Mouse (Mus musculus): ENCODE results near the gene Bhlha9.

Bhlha9 gene

DNA sequence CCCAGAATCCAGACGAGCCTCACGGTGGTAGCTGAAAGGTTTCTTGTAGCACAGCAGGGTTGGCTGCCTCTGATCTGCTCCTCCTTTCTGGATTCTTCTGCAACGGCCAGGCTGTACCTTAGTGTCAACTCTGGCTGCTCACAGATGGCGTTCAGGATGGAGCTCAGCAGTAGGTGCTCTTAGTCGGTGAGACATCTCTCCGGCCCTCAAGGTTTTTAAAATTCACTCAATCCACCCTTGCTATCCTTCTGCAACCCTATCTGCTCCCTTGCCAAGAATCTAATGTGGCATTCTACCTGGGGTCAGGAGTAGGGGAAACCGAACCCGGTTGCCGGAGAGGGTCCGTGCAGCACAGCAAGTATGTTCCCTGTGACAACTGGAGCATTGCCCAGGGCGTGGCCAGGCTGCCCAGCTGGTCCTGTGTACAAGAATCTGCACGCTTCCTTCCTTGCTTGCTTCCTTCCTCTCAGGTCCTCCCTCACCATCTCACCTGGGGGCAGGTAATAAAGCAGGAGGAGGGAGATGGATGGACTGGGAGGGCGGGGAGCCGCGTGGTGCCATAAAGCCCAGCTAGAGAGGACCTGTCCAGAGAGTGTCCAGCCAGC, at the start of gene Bhlha9:
Gene Bhlha9, plus strand, starts transcription at position 600 of the 605 bp plus-strand sequence.
- no peak for DNase-seq (ENCODE audit: low read depth, low spot score)

DNA sequence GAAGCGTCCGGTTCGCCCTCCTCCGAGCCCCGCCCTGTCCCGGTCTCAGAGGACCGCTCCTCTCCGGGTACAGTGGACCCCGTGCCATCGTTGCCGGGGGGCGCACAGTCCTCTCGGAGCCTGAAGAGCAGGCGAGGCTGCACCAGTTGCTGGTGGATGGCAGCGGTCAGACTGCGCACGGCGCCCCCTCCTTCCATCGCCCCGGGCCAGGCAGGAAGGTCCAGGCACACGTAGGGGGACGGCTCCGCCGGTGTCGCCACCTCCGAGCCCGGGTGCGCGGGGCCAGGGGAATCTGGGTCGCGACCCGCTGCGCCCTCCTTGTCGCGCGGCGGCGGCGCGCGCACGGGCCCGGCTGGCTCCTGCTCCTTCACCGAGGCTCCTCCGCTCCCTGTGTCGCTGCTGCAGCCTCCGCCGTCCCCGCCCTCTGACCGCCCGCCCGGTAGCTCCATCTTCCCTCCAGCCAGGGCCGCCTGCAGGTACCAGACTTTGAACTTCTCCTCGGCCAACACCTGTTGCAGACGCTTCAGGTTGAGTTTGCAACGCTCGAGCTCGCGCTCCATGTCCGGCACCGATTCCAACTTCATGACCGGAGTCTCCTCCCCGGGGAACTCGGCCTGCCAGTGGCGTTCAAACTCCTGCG, 49.6 kb upstream of the Bhlha9 start:
- DNase-seq (ENCODE audit: low read depth, low spot score) = peak; percentile 71

DNA sequence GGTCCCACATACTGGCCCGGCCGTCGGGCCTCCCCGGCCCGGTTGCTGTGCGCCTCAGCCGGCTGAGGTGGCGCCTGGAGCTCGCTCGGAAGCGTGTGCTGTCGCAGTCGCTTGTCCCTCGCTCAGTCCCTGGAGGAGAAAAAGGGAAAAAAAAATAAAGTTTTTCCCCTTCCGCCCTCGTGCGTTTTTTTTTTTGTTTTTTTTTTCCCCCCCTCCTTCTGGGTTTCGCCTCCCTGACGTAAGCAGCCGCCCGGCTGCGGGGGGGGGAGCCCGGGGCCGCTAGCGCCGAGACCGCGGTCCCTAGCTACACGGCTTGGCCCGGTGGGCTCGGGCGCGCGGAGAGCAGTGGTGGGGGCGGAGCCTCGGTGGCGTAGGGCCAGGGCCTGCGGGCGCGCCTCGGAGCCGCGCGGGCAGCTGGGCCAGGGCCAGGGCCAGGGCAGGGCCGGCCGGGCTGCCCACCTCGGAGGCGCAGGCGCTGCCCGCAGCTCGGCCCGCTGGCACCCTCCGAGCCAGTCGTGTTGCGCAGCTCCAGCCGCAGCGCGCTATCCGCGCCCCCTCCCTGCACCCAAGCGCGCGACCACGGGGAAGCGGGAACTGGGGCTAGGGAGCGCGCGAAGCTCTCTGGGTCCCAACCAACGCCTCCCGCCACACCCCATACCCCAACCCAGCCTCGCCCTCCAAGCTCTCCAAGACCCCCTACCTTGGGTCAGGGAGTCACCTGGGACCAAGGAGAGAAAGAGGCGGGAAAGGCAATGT, 48.9 kb upstream of the Bhlha9 start:
- peak; percentile 79 for DNase-seq (ENCODE audit: low read depth, low spot score)

DNA sequence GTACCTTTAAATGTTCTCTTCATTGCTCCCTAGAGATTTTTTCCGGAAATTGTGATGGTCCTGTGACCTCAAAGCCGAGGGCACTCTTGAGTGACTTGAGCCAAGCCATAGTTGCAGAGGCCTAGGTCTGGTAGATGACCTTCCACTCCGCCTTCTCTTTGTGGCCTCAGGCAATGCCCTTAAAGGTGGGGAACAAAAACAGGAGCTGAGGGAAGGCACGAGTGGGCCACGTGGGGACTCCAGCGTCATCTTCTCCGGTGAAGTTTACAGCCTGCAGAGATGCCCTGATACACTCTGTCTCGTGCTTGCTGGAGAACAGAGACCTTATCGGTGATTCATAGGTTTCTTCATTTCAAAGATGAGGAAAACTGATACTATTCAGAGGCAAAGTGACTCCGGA, 48.2 kb upstream of the Bhlha9 start:
- peak; percentile 64 for DNase-seq (ENCODE audit: low read depth, low spot score)

DNA sequence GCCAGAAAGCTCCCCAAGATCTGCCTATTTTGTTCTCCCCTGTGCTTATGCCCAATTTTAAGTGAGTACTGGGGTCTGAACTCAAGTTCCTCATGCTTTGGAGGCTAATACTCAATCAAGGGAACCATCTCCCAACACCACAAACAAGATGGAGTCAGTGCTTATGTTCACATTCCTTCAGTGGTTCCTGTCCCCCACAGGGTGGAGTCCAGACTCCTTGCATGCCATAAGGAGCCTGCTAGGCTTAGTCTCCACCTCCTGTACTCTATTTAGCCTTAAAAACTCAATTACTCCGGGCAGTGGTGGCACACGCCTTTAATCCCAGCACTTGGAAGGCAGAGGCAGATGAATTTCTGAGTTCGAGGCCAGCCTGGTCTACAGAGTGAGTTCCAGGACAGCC, 47.4 kb upstream of the Bhlha9 start:
- DNase-seq (ENCODE audit: low read depth, low spot score) = peak; percentile 76

DNA sequence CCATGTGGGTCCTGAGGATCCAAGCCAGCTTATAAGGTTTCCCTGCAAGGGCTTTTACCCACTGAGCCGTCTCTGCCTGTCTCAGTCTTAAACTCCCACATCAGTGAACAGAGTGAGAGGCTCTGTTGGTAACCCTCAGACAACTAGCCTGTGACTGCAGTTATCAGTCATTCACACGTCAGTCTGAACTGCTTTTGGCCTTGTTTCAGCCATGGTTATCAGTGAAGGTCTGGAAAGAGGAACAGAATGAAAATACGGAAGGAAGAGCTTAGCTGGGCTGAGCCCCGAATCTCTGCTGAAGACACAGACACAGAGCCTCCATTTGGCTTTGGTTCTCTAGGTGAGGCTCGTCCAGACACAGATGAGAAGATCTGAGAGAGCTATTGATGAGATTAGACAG, 43.7 kb upstream of the Bhlha9 start:
- no peak for DNase-seq (ENCODE audit: low read depth, low spot score)

DNA sequence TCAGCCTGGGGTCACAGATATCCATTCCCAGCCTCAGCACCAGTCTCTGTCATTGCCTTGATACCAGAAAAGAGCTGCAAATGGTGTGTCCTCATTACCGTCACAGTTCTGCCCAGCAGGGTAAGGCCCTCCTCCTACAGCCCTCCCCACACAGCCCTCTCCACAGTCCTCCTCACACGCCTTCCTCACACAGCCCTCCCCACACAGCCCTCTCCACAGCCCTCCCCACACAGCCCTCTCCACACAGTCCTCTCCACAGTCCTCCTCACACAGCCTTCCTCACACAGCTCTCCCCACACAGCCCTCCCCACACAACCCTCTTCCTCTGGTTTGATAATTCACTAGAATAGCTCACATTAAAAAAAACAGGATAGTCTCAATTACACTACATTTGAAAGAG, 42.2 kb upstream of the Bhlha9 start:
- no peak for DNase-seq (ENCODE audit: low read depth, low spot score)

DNA sequence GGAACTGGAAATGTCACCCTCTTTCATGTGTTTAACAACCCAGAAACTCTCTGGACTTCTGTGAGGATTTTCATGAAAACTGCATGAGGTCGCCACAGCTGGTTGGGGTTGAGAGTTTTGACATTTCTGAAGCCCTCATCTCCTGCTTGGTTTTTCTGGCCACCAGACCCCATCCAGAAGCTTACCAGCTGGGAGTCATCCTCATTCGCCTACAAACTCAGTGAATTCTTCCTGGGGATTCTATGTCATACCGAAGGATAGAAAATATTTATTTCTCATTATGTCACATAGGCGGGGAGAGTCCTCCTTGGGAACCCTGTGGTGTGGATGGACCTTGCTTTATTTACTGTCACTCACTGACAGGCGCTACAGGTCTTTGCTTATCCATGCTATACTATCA, 41.8 kb upstream of the Bhlha9 start:
- no peak for DNase-seq (ENCODE audit: low read depth, low spot score)

DNA sequence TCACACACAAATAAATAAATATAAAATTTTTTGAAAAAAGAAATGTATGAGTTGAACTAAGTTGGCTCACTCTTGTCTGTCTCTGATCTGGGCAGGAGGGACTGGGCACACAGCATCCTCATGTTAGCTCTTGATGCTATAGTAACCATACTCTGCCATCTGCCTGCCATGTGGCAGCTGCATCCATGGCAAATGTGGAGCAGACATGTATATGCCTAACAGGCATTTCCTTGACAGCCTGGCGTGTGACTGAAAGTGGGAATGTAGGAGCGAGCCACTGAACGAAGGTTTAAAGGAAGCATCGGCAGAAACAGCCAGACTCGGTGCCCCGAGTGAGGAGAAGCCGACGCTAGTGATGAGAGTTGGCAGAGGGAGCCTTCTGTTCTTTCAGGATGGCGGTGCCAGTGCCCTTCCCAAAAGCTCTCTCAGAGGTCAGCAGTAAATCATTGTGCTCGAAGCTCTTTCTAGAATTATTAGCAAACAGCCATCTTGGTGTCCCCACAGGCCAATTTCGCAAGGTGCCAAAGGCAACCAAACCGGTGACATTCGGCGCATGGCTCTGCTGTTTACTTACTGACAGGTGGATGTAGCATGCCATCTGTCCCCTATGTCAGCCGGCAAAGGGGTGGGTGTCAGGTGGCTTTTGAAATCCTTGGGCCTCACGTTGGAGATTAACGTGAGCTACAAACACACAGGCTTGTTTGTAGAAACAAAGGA, 32.8 kb upstream of the Bhlha9 start:
- no peak for DNase-seq (ENCODE audit: low read depth, low spot score)

DNA sequence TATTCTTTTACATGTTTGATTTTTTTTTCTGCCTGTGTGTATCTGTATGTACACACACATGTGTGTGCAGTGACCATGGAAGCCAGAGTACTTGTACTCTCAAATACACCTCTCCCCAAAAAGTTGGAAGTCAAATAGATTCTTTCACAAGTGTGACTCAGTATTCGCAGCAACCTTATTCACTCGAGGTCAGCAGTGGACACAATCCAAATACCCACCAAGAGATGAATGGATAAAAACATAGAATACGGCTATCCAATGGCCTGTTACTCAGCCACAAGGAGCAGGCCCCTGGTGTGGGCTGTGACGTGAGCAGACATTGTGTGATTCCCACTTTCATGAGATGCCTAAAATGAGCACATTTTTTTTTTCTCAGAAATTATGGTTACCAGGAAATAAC, 32.0 kb upstream of the Bhlha9 start:
- DNase-seq (ENCODE audit: low read depth, low spot score) = no peak

DNA sequence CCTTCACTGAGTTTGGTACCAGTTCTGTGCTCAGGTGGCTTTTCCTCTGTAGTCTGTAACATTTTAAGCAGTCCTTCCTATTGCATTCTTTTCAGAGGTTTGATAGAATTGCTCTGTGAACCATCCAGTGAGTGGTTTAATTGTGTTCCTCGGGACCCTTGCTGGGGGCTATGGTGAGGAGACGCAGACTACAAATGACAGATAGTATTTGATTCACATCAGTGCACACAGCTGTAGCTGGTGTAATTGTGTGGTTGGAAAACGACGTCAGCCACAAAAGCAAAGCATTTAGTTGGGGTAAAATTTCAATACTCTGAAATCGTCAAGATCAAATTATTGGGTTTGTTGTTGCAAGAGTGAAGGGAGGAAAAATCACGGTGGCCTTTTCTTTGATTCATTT, 28.0 kb upstream of the Bhlha9 start:
- no peak for DNase-seq (ENCODE audit: low read depth, low spot score)

DNA sequence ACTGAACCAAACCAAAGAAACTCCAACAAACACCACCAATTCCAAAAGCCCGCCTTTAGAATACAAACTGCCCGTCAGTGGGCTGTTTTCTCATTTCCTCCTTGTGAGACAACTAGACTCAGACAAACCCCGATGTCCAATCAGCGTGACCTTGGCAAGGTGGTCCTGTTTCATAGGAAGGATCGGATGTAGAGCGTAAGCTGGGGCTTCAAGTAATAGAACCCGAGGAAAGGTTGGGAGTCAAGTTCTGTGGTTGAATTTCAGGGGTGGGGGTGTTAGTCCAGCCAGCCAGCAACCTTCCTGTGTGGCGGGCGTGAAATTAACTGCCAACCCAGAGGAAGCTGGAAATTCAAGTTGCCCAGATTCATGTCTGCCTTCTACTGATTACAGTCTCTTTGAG, 27.2 kb upstream of the Bhlha9 start:
- no peak for DNase-seq (ENCODE audit: low read depth, low spot score)

DNA sequence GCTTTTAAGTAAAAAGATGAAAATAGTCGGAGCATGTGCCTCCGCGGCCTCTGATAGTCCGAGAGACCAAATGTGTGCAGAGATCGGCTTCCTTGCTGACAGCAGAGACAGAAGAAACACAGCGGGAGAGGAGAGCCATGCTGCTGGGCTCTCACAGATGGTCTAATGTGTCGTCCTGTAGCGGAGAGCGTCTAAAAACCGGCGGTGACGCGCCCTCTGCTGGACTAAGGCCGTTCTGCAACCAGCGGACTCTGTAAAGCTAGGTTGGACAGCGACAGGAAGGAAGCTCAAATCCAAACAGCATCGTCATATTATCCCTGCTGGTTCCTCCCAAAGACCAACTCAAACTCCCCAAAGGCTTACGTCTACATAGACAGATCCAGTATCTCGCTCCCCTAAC, 26.3 kb upstream of the Bhlha9 start:
- DNase-seq (ENCODE audit: low read depth, low spot score) = peak; percentile 93

DNA sequence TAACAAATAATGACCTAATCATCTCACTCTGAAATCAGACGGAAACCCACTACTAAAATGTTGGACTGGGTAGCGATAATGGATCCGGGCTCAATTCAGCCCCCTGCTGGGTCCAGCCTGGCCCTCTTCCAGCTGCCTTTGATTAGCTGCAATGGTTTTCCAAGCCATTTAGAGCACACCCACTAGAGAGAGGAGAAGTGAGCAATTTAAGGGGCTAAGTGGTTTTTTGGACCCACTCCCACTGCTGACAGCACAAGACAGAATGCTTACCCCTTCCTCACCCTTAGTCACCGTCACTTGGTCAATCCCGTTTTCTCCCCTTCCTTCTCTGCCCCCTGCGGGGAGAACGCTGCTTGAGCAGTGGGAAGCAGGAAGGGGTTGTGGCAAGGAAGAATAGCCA, 25.2 kb upstream of the Bhlha9 start:
- DNase-seq (ENCODE audit: low read depth, low spot score) = no peak

DNA sequence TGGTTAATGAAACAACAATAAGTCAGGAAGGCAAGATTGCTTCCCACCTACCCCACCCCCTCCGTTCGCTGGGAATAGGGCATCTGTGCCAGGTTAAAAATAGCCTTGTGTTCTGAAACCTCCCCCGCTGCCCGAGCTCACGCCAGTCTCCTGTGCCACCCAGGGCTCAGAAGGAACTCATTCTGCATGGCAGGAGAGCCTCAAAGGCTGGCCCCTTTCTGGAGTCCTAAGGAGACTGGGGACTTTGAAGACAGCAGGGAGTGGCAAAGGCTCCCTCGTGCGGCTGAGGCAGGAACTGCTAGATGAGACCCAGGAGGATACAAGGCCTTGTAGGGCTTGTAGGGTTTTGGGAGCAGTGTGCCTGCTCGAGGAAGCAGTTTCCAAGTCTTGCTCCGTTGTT, 24.8 kb upstream of the Bhlha9 start:
- peak; percentile 89 for DNase-seq (ENCODE audit: low read depth, low spot score)

DNA sequence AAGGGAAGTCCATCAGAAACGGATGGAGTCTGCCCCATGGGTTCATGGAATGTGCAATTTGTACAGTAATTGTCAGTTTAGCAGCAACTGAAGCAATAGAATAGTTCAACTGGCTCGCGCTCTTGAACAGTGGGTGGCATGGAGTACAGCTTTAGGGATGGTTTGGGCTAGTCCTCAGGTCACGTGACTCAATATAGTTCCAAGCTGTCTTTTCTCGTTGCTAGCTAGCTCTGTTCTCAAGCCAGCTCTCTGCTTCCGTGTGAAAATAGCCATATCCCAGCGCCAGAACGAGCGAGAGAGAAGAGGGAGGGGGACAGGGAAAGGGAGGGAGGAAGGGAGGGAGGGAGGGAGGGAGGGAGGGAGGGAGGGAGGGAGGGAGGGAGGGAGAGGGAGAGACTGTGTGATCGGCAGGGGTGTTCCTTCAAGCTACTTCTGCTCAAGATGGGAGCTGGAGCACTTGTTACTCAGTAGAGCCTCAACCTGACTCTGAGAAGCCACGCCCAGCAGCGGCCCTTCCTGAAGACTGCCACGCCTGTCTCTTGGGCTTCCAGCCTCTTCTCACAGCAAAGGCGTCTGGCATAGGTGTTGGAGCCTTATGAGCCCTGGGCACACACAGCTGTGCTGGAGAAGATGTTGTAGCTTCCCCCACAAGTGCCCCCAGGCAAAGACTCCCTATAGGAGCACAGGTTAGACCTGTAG, 21.3 kb upstream of the Bhlha9 start:
- peak; percentile 74 for DNase-seq (ENCODE audit: low read depth, low spot score)

DNA sequence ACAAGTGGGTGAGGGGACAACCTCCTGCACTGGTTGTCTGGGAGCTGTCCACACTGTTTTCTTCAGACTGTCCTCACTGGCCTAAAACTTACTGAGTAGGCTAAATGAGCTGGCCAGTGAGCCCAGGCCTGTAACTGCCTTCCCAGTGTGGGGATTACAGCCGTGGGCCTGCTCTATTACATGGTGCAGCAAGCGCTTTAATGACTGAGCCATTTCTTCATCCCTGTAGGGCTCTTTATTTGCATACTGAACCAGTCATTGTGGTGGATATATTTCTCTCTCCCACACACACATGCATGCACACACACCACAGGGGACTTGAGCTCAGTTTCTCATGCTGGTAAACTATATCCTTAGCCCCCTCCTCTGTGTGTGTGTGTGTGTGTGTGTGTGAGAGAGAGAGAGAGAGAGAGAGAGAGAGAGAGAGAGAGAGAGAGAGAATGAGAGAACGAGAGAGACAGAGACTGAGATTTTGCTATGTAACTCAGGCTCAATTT, 19.4 kb upstream of the Bhlha9 start:
- DNase-seq (ENCODE audit: low read depth, low spot score) = no peak

DNA sequence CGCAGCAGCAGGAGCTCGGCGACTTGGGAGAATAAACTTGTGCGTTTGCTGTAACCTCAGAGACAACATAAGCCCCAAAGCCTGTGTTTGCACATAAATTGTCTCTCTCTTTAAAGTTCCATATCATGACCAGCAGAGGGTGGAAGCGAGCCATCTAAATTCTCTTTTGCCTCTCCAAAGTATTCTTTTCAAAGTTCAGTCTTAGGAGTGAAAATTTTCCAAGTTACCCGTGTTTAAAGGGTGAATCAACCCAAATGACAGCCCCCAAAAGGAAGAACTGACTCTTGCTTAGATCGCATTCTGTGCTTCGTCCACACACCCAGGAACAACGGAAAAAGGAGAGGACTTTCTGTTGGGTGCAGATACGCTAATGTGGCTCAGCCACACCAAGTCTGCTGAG, 17.2 kb upstream of the Bhlha9 start:
- peak; percentile 78 for DNase-seq (ENCODE audit: low read depth, low spot score)

DNA sequence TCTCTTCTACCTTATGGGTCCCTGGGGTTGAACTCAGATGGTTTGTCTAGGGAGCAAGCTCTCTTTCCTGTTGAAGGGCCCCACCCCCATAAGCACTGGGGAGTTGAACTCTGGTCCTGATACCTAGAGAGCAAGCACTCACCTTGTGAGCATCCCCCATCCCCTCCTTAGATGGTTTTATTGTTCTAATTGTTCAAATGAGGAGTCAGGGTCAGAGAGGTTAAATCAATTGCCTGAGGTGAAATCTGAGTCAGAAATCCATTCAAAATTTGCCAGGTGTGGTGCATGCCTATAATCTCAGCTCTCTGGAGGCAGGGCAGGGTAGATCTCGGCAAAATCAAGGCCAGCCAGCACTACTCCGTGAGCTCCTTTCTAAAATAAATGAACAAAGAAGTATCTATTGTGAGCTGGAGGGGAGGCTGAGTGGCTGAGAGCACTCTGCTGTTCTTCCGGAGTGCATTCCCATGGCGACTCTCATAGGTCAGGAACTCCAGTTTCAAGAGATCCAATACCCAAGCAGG, 14.8 kb upstream of the Bhlha9 start:
- peak; percentile 80 for DNase-seq (ENCODE audit: low read depth, low spot score)

DNA sequence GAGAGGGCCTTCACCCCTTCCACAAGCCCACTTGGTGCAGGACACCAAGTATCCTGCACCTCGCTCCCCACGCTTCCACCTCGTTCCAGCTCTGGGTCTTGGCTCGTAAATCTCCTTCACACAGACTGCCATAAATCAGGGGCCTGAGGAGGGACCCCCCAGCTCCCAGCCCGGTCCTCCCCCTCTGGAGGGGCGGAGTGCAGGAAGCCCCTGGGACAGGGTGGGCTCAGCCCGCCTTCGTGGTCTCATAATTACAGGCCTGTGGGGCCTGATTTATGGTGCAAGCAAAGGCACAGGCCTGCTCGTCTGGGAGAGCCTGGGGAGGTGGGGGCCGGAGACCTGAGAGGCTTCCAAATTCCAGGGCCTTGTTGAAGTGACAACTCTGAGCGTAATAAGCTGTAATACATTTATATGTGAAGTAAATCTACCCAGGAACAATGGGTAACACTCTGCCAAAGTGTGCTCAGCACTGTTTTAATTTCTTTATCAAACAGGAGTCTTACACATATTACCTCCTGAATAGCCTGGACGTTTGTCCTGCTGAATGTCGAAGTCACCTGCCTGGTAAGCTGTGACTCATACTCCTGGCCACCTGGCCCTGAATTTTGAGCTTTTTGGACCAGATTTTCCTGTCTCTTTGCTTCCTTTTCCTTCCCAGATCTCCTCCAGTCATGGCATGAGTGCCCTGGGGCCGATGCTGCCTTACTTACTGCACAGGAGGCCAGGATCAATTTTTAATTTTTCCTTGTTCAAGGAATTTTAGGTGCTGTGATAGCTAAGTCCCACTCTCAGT, 12.9 kb upstream of the Bhlha9 start:
- no peak for DNase-seq (ENCODE audit: low read depth, low spot score)
